Mouse (Mus musculus) forebrain, embryonic 16.5 days (tissue): ENCODE measurements at regions not wholly inside any gene's neighbourhood (a gene's known extent, or its start where the extent isn't known, plus 50 kb on each side); places are given as distances from the start of the nearest gene placed in this dataset.
"Not testable (repeated sequence)": the region's sequence is repeated elsewhere in the genome, so short reads cannot be mapped to it uniquely, and the experiment has no call there.

Source experiments
- ATAC-seq: fragments of 200-750 bp; cut with Nextera tagmentation; 2 replicates; pipeline ENCODE4 v1.8.0; 2017; ENCODE audit warnings: mild to moderate bottlenecking, moderate library complexity
- H3K27ac ChIP-seq: fragments of 300-500 bp; sonication (generic); 2 replicates; pipeline ENCODE4 v1.5.1; 2014; ENCODE audit warnings: low read length, control low read depth
- H3K27me3 ChIP-seq: fragments of 300-500 bp; sonication (generic); replicated peaks from 2 replicates; pipeline ENCODE4 v1.6.1; 2014; ENCODE audit warnings: low read length; ENCODE audit not compliant: control insufficient read depth, insufficient read depth
- H3K36me3 ChIP-seq: fragments of 300-500 bp; sonication (generic); 2 replicates; pipeline ENCODE4 v1.6.1; 2014; ENCODE audit not compliant: control insufficient read depth, insufficient read depth
- H3K4me1 ChIP-seq: fragments of 300-500 bp; sonication (generic); replicated peaks from 2 replicates; pipeline ENCODE4 v1.6.1; 2014; ENCODE audit warnings: low read length; ENCODE audit not compliant: control insufficient read depth, insufficient read depth
- H3K4me2 ChIP-seq: fragments of 300-500 bp; sonication (generic); 2 replicates; pipeline ENCODE4 v1.6.1; 2014; ENCODE audit warnings: mild to moderate bottlenecking, low read length, control low read depth
- H3K4me3 ChIP-seq: fragments of 300-500 bp; sonication (generic); replicated peaks from 2 replicates; pipeline ENCODE4 v1.5.1; 2014; ENCODE audit warnings: mild to moderate bottlenecking, low read length, control low read depth
- H3K9ac ChIP-seq: fragments of 300-500 bp; sonication (generic); replicated peaks from 2 replicates; pipeline ENCODE4 v1.6.1; 2014; ENCODE audit warnings: low read depth, low read length, control low read depth
- H3K9me3 ChIP-seq: fragments of 300-500 bp; sonication (generic); 2 replicates; pipeline ENCODE4 v1.6.1; 2016; ENCODE audit warnings: low read length; ENCODE audit not compliant: control insufficient read depth
- whole genome bisulfite sequencing: fragments of 180-500 bp; shearing (Covaris S2); extraction: QIAGEN DNeasy Blood & Tissue Kit; methylation state at CpG from one replicate; pipeline ENCODE4 v1.1.7; 2014; 5-methylcytosine and 5-hydroxymethylcytosine counted together

DNA sequence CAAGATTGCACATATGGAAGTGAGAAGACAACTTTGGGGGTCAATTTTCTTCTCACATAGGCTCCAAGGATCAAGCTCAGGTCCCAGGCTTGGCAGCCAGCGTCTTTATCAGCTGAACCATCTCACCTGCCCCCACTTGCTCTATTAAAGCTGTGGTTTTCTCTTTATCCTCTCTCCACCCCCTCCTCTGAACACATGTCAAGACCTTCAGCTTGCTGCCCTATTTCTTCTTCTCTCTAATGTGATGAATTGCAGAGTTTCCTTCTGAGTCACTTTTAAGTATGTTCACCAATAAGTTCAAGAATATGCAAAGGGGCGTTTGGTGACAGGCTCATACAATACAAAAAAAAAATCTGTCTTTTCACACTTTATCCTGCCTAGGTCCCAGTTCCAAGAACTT is 128.8 kb downstream of the Sptssa start:
- Histone ChIP-seq H3K36me3 (no peaks in the 10 kb centered on the region), H3K4me1 (no peaks in the 10 kb centered on the region), H3K9me3 (no peaks in the 10 kb centered on the region), H3K9ac (no peak overlapping the region), H3K4me3 (no peak overlapping the region), H3K4me2 (no peak overlapping the region), H3K27ac (no peak overlapping the region), H3K27me3 (no peaks in the 10 kb centered on the region)
- ATAC-seq, result no peak
- WGBS, result 88% methylated on average over 2 of the region's 2 CpGs

GRCm38 (mm10) chr12:54520406-54520805 is 136.0 kb downstream of the Sptssa start:
- WGBS, result 33% methylated on average over 4 of the region's 4 CpGs
- Histone ChIP-seq H3K4me1 (no peaks in the 10 kb centered on the region), H3K4me2 (no peak overlapping the region), H3K27ac (no peak overlapping the region), H3K9me3 (no peaks in the 10 kb centered on the region), H3K36me3 (no peaks in the 10 kb centered on the region), H3K27me3 (no peaks in the 10 kb centered on the region), H3K9ac (no peak overlapping the region), H3K4me3 (no peak overlapping the region)
- ATAC-seq, result no peak

GRCm38 (mm10) chr12:54519370-54519769 is 137.0 kb downstream of the Sptssa start:
- Histone ChIP-seq H3K36me3 (no peaks in the 10 kb centered on the region), H3K27me3 (no peaks in the 10 kb centered on the region), H3K9ac (no peak overlapping the region), H3K4me1 (no peaks in the 10 kb centered on the region), H3K4me2 (no peak overlapping the region), H3K9me3 (no peaks in the 10 kb centered on the region), H3K4me3 (no peak overlapping the region), H3K27ac (no peak overlapping the region)
- 90% methylated on average over 3 of the region's 3 CpGs for WGBS
- no peak for ATAC-seq

DNA sequence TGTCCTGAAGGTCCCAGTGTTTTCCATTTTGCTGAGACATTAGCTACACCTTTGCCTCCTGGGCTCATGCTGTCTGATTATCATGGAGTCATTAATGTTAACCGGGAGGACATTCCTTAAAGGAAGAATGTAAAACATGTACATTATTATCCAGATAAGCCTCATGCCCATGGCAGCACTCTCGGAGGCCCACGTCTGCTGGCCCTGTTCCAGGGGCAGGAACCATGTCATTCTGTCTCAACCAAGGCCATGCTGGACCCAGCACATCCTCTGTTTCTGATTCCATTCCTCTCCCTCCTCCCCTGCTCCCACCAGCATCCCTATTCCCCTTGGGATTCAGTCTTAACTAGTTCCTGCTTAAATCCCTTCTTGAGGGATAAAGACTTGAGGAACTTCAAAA is 139.1 kb downstream of the Sptssa start:
- Histone ChIP-seq H3K4me2 (no peak overlapping the region), H3K4me1 (no peaks in the 10 kb centered on the region), H3K36me3 (no peaks in the 10 kb centered on the region), H3K27me3 (no peaks in the 10 kb centered on the region), H3K4me3 (no peak overlapping the region), H3K9ac (no peak overlapping the region), H3K27ac (no peak overlapping the region), H3K9me3 (no peaks in the 10 kb centered on the region)
- no peak for ATAC-seq
- 71% methylated on average over 3 of the region's 3 CpGs for WGBS

DNA sequence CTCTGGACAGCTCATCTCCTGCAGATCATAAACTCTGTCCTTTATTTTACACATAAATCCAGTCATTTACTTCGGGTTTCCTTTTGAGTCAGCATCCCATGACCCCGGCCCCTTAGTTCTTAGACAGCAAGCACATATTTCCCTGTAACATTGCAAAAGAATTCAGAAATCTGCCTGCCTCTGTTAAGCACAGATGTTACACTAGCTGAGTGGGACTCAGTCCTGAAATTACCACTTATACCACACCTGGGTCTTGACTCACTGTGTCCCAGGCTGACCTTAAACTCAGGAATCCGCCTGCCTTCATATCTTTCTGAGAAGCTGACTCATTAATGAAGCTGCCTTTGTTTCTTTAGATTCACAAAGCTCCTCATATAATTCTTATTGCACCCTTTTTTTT is 139.9 kb downstream of the Sptssa start:
- no peak overlapping the region for H3K9ac ChIP-seq
- H3K9me3 ChIP-seq, result no peaks in the 10 kb centered on the region
- no peaks in the 10 kb centered on the region for H3K36me3 ChIP-seq
- no peak for ATAC-seq
- H3K4me3 ChIP-seq, result no peak overlapping the region
- no peak overlapping the region for H3K4me2 ChIP-seq
- H3K27me3 ChIP-seq, result no peaks in the 10 kb centered on the region
- H3K27ac ChIP-seq, result no peak overlapping the region
- WGBS, result 81% methylated on average over 3 of the region's 3 CpGs
- H3K4me1 ChIP-seq, result no peaks in the 10 kb centered on the region

DNA sequence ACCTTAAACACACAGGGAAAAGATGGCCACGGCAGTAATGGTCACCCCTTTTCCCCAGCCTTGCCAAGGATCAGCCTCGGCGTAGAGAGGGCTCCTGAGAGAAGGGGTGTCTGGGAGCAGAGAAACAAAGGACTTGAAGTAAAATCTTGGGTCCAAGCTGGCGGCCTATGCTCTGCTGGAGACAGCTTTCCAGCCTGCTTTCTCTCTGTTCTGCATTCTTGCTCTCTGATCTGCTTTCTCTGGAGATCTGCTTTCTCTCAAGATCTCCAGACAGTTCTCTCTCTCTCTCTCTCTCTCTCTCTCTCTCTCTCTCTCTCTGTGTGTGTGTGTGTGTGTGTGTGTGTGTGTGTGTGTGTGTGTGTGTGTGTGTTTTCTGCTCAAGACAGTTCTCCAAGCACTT is 140.3 kb downstream of the Sptssa start:
- not testable (repeated sequence) for ATAC-seq, H3K36me3 ChIP-seq, H3K9ac ChIP-seq, H3K9me3 ChIP-seq, H3K4me1 ChIP-seq, H3K4me3 ChIP-seq, H3K4me2 ChIP-seq, H3K27me3 ChIP-seq, H3K27ac ChIP-seq
- WGBS, result 51% methylated on average over 4 of the region's 4 CpGs

- Histone ChIP-seq H3K4me2 (no peak overlapping the region), H3K9me3 (no peaks in the 10 kb centered on the region), H3K4me3 (no peak overlapping the region), H3K27me3 (no peaks in the 10 kb centered on the region), H3K9ac (no peak overlapping the region), H3K4me1 (no peaks in the 10 kb centered on the region), H3K27ac (no peak overlapping the region), H3K36me3 (no peaks in the 10 kb centered on the region)
- WGBS, result 32% methylated on average over 6 of the region's 6 CpGs
- ATAC-seq, result no peak
Measured at GRCm38 (mm10) chr12:54509903-54510302, 146.5 kb downstream of the Sptssa start.

- H3K4me1 ChIP-seq, result no peaks in the 10 kb centered on the region
- H3K27me3 ChIP-seq, result no peaks in the 10 kb centered on the region
- H3K9ac ChIP-seq, result no peak overlapping the region
- WGBS, result 91% methylated on average over 7 of the region's 7 CpGs
- no peak overlapping the region for H3K27ac ChIP-seq
- no peaks in the 10 kb centered on the region for H3K9me3 ChIP-seq
- no peak overlapping the region for H3K4me3 ChIP-seq
- no peaks in the 10 kb centered on the region for H3K36me3 ChIP-seq
- H3K4me2 ChIP-seq, result no peak overlapping the region
- ATAC-seq, result no peak
Measured at GRCm38 (mm10) chr12:54502775-54503174, 153.6 kb downstream of the Sptssa start.

GRCm38 (mm10) chr12:54499963-54500362 is 156.4 kb downstream of the Sptssa start:
- Histone ChIP-seq H3K9ac (no peak overlapping the region), H3K36me3 (no peaks in the 10 kb centered on the region), H3K27ac (no peak overlapping the region), H3K4me1 (no peaks in the 10 kb centered on the region), H3K9me3 (no peaks in the 10 kb centered on the region), H3K4me3 (no peak overlapping the region), H3K4me2 (no peak overlapping the region), H3K27me3 (no peaks in the 10 kb centered on the region)
- 80% methylated on average over 3 of the region's 3 CpGs for WGBS
- no peak for ATAC-seq

DNA sequence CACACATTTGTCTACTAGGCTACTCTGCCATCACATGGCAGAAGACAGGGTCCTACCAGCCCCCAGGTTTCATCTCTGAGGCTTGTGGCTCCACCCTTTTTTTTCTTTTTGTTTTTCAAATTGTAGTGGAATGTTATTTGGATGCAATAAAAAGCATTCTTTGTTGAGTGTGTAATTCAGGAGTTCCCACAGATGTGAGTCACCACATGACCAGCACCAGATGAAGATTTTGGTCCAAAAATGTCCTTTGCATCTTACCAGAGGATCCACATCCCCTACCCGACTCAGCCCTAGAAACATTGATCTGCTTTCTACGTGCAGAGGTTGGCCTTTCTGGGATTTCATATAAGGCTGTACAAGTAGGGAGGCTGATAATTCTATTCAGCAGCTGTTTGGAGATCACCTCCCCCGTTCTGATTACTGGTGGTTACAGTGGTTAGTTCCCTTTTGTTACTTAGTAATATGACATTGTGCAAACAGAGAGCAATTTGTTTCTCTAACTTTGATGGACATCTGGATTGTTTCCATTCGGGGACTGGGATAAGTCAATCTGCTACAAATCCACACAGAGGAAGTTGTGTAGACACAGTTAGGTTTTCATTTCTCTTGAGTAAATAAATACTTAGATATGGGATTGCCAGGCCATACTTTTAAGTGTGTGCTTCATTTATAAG is 160.5 kb downstream of the Sptssa start:
- no peak overlapping the region for H3K4me2 ChIP-seq
- H3K27ac ChIP-seq, result no peak overlapping the region
- no peaks in the 10 kb centered on the region for H3K4me1 ChIP-seq
- 75% methylated on average over 4 of the region's 4 CpGs for WGBS
- no peak overlapping the region for H3K4me3 ChIP-seq
- no peak for ATAC-seq
- no peaks in the 10 kb centered on the region for H3K27me3 ChIP-seq
- no peak overlapping the region for H3K9ac ChIP-seq
- H3K36me3 ChIP-seq, result no peaks in the 10 kb centered on the region
- H3K9me3 ChIP-seq, result no peaks in the 10 kb centered on the region
